Mouse (Mus musculus) mesoderm, embryonic 11.5 days (tissue): ENCODE measurements at regions not wholly inside any gene's neighbourhood (a gene's known extent, or its start where the extent isn't known, plus 50 kb on each side); places are given as distances from the start of the nearest gene placed in this dataset.
A peak's percentile ranks its signal among the peaks of the same experiment; 100 is the strongest.

Source experiments
- DNase-seq: peaks from one replicate; pipeline ENCODE4 v3.0.0-alpha.2; 2012; ENCODE audit warnings: low read depth, low spot score

GRCm38 (mm10) chr1:28373351-28373750 lies 406.7 kb downstream of the Gm597 start:
- no peak for DNase-seq

GRCm38 (mm10) chr1:28349411-28349973 lies 430.6 kb downstream of the Gm597 start:
- no peak for DNase-seq

DNA sequence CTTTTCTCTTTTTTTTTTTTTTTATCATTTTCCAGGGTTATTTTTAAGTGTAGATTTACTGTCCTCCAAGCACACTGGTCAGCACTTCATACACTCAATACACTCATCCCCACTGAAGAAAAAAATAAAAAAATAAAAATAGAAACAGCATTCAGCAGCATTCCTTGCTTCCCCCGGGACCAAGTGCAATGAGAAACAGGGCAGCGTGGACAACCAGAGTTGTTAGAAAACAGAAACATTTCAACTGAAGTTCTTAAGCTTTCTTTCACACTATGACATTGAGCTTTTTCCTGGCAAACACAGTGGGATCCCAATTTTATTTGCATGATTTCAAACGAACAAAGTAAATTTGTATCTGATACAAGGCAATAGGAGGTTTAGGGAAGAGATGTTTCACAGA lies 431.5 kb downstream of the Gm597 start:
- no peak for DNase-seq

GRCm38 (mm10) chr1:28340054-28340453 lies 440.0 kb downstream of the Gm597 start:
- no peak for DNase-seq

- DNase-seq, result no peak
These were observed 445.7 kb downstream of the Gm597 start for GRCm38 (mm10) chr1:28334366-28334765.

- DNase-seq, result peak; percentile 41
These were observed 448.0 kb downstream of the Gm597 start for GRCm38 (mm10) chr1:28332031-28332430.

- DNase-seq, result no peak
These were observed 451.1 kb downstream of the Gm597 start for GRCm38 (mm10) chr1:28328986-28329385.

DNA sequence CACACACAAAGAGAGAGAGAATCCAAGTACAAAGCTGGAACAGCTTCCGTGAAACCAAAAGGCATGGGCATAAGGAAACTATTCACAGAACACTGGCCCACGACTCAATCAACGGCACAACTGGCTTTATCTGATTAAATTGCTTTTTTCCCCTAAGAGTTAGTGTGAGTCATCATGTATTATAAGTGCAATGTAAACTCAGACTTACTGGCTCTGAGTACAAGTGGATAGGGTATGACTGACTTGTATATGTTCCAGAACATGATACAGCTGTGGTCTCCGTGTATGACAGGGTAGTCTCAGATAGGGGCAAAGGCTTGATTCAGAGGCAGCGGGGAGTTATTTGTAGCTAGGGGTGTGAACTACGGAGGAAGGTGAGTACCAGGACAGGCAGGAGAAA lies 451.5 kb downstream of the Gm597 start:
- no peak for DNase-seq

DNA sequence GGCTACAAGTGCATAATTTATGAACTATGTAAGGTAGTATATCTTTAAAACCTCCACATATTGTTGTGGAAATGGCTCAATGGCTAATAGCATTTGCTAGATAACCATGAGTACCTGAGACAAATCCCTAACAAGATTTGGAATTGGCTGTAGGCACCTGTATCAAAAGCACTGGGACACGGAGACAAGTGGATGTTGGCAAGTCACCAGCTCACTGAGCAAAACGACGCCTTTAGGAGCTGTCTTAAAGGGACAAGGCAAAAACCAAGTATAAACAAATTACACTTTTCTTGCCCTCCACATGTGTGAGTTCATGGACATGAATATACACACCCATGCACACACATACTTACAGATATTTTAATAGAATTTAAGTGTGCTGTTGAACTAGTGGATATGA lies 455.9 kb downstream of the Gm597 start:
- DNase-seq, result no peak
